Mouse (Mus musculus): ENCODE measurements at regions not wholly inside any gene's neighbourhood (a gene's known extent, or its start where the extent isn't known, plus 50 kb on each side); places are given as distances from the start of the nearest gene placed in this dataset.
A peak's percentile ranks its signal among the peaks of the same experiment; 100 is the strongest.

DNA sequence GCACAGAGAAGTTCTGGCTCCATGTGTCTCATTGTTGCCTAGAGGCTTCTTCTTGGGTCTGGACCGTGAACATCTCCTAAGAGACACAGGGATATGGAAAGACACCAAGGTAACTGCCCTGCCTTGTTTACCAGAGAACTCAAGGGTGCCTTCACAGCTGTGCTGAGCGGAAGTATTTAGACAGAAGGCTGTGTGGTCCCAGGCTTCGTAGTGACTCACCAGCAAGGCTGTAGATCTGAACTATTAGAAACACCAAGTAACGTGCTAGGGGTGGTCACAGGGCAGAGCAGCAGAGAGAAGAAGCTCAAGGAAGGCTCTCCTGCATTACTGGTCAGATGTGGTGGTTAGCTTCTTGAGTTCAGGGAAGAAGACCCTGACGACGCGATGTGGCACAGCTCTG is 51.6 kb upstream of the Lpp start:
- no peaks in the 10 kb centered on the region for H3K27me3 ChIP-seq (ENCODE audit: control insufficient read depth, insufficient read depth, low read length)
- 82% methylated on average over 7 of the region's 7 CpGs for WGBS
- H3K36me3 ChIP-seq (ENCODE audit: control insufficient read depth, insufficient read depth, low read length) = no peaks in the 10 kb centered on the region
- TF ChIP-seq CTCF (IDR thresholded peaks at IDR 0.05; ENCODE audit: borderline replicate concordance, control insufficient read depth, extremely low read depth, insufficient read depth, low read length, poor library complexity) (no peak), POLR2A (IDR thresholded peaks at IDR 0.05; ENCODE audit: control insufficient read depth, extremely low read depth, insufficient read depth, low read length, poor library complexity) (no peak)
- H3K4me1 ChIP-seq (replicated peaks; ENCODE audit: control insufficient read depth, insufficient read depth, low read length) = peaks cover 21% of the 10 kb centered on the region
- no peak for DNase-seq
- H3K27ac ChIP-seq (ENCODE audit: control insufficient read depth, insufficient read depth, low read length) = peak overlapping the region; percentile 82
- no peak overlapping the region for H3K4me3 ChIP-seq (ENCODE audit: control insufficient read depth, insufficient read depth, low read length)

DNA sequence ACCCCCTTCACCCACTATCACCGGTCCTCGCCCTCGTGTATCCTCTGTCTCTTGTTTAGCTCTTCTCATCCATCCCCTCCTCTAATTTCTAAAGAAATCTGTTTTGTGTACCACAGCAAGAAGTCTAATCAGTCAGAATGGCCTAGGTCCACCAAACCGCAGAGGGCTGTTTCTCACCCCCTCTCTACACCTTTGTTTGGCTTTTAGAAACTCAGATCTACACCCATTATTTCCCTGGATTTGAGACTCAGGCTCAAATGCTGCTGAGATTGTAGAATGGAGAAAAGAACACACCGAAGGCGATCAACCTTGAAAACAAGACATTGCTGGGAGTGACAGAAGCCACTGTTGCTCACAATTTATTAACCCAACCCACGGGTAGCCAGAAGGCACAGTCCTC is 52.7 kb upstream of the Lpp start:
- Histone ChIP-seq H3K27me3 (ENCODE audit: control insufficient read depth, insufficient read depth, low read length) (no peaks in the 10 kb centered on the region), H3K4me3 (ENCODE audit: control insufficient read depth, insufficient read depth, low read length) (no peak overlapping the region), H3K27ac (ENCODE audit: control insufficient read depth, insufficient read depth, low read length) (no peak overlapping the region), H3K4me1 (replicated peaks; ENCODE audit: control insufficient read depth, insufficient read depth, low read length) (peaks cover 21% of the 10 kb centered on the region), H3K36me3 (ENCODE audit: control insufficient read depth, insufficient read depth, low read length) (no peaks in the 10 kb centered on the region)
- DNase-seq = no peak
- no peak for TF ChIP-seq POLR2A (IDR thresholded peaks at IDR 0.05; ENCODE audit: control insufficient read depth, extremely low read depth, insufficient read depth, low read length, poor library complexity)
- no peak for TF ChIP-seq CTCF (IDR thresholded peaks at IDR 0.05; ENCODE audit: borderline replicate concordance, control insufficient read depth, extremely low read depth, insufficient read depth, low read length, poor library complexity)
- 96% methylated on average over 7 of the region's 7 CpGs for WGBS

DNA sequence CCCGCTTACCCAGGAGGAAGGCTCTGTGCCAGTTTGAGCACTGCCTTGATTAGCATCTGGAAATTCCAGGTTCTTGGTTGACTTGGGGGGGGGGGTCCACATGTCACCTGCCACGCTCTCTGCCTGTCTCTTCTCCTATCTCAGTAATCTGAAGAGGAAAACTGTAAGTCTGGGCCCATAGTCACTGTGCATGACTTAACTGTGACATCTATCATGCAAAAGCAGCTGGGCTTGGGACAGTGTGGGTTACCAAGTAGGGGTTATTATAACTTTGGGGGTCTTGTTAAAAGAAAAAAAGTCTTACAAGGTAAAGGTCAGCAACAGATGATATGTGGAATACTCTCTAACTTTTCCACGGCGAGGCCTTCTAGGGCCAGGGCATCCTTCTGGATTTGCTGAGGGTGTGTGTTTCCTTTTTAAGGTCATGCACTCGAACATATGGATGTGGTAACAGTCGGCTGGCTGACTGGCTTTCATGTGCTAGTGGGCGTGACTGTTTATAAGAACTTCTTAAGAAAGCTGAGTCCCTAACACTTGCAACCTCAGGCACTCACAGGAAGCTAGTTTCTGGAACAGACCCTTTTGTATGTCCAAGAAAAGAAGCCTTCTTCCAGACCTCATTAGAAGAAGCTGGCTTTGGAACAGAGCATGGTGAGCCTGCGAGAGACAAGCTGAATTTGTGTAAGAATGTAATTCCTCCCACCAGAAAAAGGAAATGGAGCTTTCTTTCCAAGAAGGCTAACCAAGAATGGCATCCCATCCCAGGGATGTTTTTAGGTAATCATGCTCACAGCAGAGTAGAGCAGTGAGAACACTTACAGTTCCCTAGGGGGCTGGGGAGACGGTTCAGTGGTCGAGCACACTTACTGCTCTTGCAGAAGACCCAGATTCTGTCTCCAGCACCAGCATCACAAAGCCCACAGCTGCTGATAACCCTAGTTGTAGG is 53.7 kb upstream of the Lpp start:
- Histone ChIP-seq H3K4me1 (replicated peaks; ENCODE audit: control insufficient read depth, insufficient read depth, low read length) (peaks cover 21% of the 10 kb centered on the region), H3K4me3 (ENCODE audit: control insufficient read depth, insufficient read depth, low read length) (no peak overlapping the region), H3K27ac (ENCODE audit: control insufficient read depth, insufficient read depth, low read length) (peak overlapping the region; percentile 24; the same call in 1 of the 2 replicates), H3K36me3 (ENCODE audit: control insufficient read depth, insufficient read depth, low read length) (no peaks in the 10 kb centered on the region), H3K27me3 (ENCODE audit: control insufficient read depth, insufficient read depth, low read length) (no peaks in the 10 kb centered on the region)
- peak; percentile 37 for DNase-seq
- 51% methylated on average over 10 of the region's 10 CpGs for WGBS
- TF ChIP-seq CTCF (IDR thresholded peaks at IDR 0.05; ENCODE audit: borderline replicate concordance, control insufficient read depth, extremely low read depth, insufficient read depth, low read length, poor library complexity) (no peak), POLR2A (IDR thresholded peaks at IDR 0.05; ENCODE audit: control insufficient read depth, extremely low read depth, insufficient read depth, low read length, poor library complexity) (no peak)

DNA sequence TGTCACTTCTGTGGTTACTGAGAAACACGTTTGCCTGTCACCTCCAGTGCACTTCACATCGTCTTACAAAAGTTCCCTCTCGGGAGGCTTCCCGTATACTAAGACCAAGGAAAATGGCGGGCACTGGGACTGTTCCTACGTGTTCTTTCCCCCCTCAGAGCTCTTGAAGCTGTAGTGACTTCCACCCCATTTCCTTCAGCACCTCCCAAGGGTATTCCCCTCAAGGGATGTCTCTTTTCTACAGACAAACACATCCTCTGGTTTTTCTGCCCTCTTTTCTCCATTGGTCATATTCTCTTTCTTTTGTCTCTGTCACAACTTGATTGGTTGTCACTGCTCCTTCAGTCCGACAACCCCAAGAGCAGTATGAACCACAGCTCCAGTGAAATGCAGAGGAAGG is 54.9 kb upstream of the Lpp start:
- 89% methylated on average over 7 of the region's 7 CpGs for WGBS
- TF ChIP-seq POLR2A (IDR thresholded peaks at IDR 0.05; ENCODE audit: control insufficient read depth, extremely low read depth, insufficient read depth, low read length, poor library complexity) = no peak
- TF ChIP-seq CTCF (IDR thresholded peaks at IDR 0.05; ENCODE audit: borderline replicate concordance, control insufficient read depth, extremely low read depth, insufficient read depth, low read length, poor library complexity) = no peak
- Histone ChIP-seq H3K4me1 (replicated peaks; ENCODE audit: control insufficient read depth, insufficient read depth, low read length) (peaks cover 21% of the 10 kb centered on the region), H3K36me3 (ENCODE audit: control insufficient read depth, insufficient read depth, low read length) (no peaks in the 10 kb centered on the region), H3K27ac (ENCODE audit: control insufficient read depth, insufficient read depth, low read length) (no peak overlapping the region), H3K27me3 (ENCODE audit: control insufficient read depth, insufficient read depth, low read length) (no peaks in the 10 kb centered on the region), H3K4me3 (ENCODE audit: control insufficient read depth, insufficient read depth, low read length) (no peak overlapping the region)
- no peak for DNase-seq

DNA sequence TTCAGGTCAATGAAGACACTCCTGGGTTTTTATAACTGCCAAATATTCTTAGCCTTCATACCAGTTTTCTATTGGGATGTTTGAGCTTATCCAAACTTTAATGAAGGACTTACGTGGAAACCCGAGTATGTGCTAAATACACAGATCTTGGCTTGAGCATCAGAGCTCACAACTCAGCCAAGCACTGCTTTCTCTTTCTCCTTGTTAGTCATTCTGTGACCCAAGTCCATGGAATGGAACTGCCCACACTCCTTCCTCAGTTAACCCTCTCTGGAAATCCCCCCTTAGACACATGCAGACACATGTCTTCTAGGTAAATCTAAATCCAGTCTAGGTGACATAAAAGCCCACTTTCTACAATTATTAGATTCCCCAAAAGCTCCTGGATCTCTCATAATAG is 58.9 kb upstream of the Lpp start:
- no peak for DNase-seq
- Histone ChIP-seq H3K36me3 (ENCODE audit: control insufficient read depth, insufficient read depth, low read length) (no peaks in the 10 kb centered on the region), H3K27me3 (ENCODE audit: control insufficient read depth, insufficient read depth, low read length) (no peaks in the 10 kb centered on the region), H3K27ac (ENCODE audit: control insufficient read depth, insufficient read depth, low read length) (no peak overlapping the region), H3K4me1 (replicated peaks; ENCODE audit: control insufficient read depth, insufficient read depth, low read length) (peaks cover 14% of the 10 kb centered on the region), H3K4me3 (ENCODE audit: control insufficient read depth, insufficient read depth, low read length) (no peak overlapping the region)
- TF ChIP-seq POLR2A (IDR thresholded peaks at IDR 0.05; ENCODE audit: control insufficient read depth, extremely low read depth, insufficient read depth, low read length, poor library complexity) (no peak), CTCF (IDR thresholded peaks at IDR 0.05; ENCODE audit: borderline replicate concordance, control insufficient read depth, extremely low read depth, insufficient read depth, low read length, poor library complexity) (no peak)
- 93% methylated on average over 2 of the region's 2 CpGs for WGBS

DNA sequence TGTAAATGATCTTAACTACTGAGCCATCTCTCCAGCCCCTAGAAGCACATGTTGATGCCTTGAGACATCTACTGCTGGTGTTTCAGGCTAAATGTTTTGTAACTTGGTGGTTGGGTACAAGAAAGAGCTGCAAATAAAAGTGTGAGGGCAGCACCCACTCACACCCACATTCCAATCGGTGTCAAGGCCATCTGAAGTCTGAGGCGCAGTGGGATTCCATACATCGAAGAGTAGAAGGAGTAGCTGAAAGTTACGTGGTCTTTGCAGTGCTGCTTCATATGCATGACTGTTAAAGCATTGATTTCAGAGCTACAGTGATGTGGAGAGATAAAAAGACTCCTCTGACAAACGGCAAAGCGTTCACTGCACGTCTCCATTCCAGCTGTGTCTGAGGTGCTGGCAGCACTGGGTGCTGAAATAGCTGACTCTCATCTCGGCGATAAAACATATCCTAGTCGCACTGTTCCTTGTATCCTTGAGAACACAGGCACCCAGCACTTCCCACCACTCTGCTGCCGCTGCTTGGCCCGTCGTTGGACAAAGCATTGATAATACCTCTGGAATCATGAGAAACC is 61.8 kb upstream of the Lpp start:
- 76% methylated on average over 13 of the region's 13 CpGs for WGBS
- TF ChIP-seq POLR2A (IDR thresholded peaks at IDR 0.05; ENCODE audit: control insufficient read depth, extremely low read depth, insufficient read depth, low read length, poor library complexity) (no peak), CTCF (IDR thresholded peaks at IDR 0.05; ENCODE audit: borderline replicate concordance, control insufficient read depth, extremely low read depth, insufficient read depth, low read length, poor library complexity) (no peak)
- DNase-seq = peak; percentile 15
- Histone ChIP-seq H3K27me3 (ENCODE audit: control insufficient read depth, insufficient read depth, low read length) (no peaks in the 10 kb centered on the region), H3K4me3 (ENCODE audit: control insufficient read depth, insufficient read depth, low read length) (no peak overlapping the region), H3K36me3 (ENCODE audit: control insufficient read depth, insufficient read depth, low read length) (no peaks in the 10 kb centered on the region), H3K27ac (ENCODE audit: control insufficient read depth, insufficient read depth, low read length) (no peak overlapping the region), H3K4me1 (replicated peaks; ENCODE audit: control insufficient read depth, insufficient read depth, low read length) (peaks cover 7% of the 10 kb centered on the region)
